Mouse (Mus musculus): Measurements from ENCODE around the gene Dqx1.
A peak's percentile ranks its signal among the peaks of the same experiment; 100 is the strongest.

Gene Dqx1

GRCm38 (mm10) chr6:83057790-83058189, at the start of gene Dqx1:
Gene Dqx1, plus strand, starts transcription at chr6:83057844.
- DNase-seq (ENCODE audit: low read depth), result no peak

GRCm38 (mm10) chr6:83008659-83009058, 49.0 kb upstream of the Dqx1 start:
- DNase-seq (ENCODE audit: low read depth), result no peak

- DNase-seq (ENCODE audit: low read depth), result no peak
These were observed 47.6 kb upstream of the Dqx1 start for GRCm38 (mm10) chr6:83010010-83010409.

GRCm38 (mm10) chr6:83011255-83011654, 46.4 kb upstream of the Dqx1 start:
- no peak for DNase-seq (ENCODE audit: low read depth)

GRCm38 (mm10) chr6:83011756-83012155, 45.9 kb upstream of the Dqx1 start:
- no peak for DNase-seq (ENCODE audit: low read depth)

- peak; percentile 41 for DNase-seq (ENCODE audit: low read depth)
These were observed 44.2 kb upstream of the Dqx1 start for GRCm38 (mm10) chr6:83013444-83013843.

- DNase-seq (ENCODE audit: low read depth), result peak; percentile 75
These were observed 42.9 kb upstream of the Dqx1 start for GRCm38 (mm10) chr6:83014482-83015466.

- DNase-seq (ENCODE audit: low read depth), result peak; percentile 35
These were observed 41.9 kb upstream of the Dqx1 start for GRCm38 (mm10) chr6:83015749-83016148.

- DNase-seq (ENCODE audit: low read depth), result peak; percentile 77
These were observed 40.5 kb upstream of the Dqx1 start for GRCm38 (mm10) chr6:83017190-83017589.

GRCm38 (mm10) chr6:83019044-83019443, 38.6 kb upstream of the Dqx1 start:
- DNase-seq (ENCODE audit: low read depth), result no peak

GRCm38 (mm10) chr6:83020121-83020520, 37.5 kb upstream of the Dqx1 start:
- no peak for DNase-seq (ENCODE audit: low read depth)

GRCm38 (mm10) chr6:83020836-83021593, 36.6 kb upstream of the Dqx1 start:
- DNase-seq (ENCODE audit: low read depth), result peak; percentile 51

- DNase-seq (ENCODE audit: low read depth), result no peak
These were observed 34.6 kb upstream of the Dqx1 start for GRCm38 (mm10) chr6:83023008-83023407.

GRCm38 (mm10) chr6:83023786-83024185, 33.9 kb upstream of the Dqx1 start:
- peak; percentile 69 for DNase-seq (ENCODE audit: low read depth)

GRCm38 (mm10) chr6:83024421-83024820, 33.2 kb upstream of the Dqx1 start:
- peak; percentile 56 for DNase-seq (ENCODE audit: low read depth)

GRCm38 (mm10) chr6:83025221-83025620, 32.4 kb upstream of the Dqx1 start:
- peak; percentile 75 for DNase-seq (ENCODE audit: low read depth)

- no peak for DNase-seq (ENCODE audit: low read depth)
These were observed 30.4 kb upstream of the Dqx1 start for GRCm38 (mm10) chr6:83027293-83027692.

- DNase-seq (ENCODE audit: low read depth), result peak; percentile 81
These were observed 29.9 kb upstream of the Dqx1 start for GRCm38 (mm10) chr6:83027706-83028105.

GRCm38 (mm10) chr6:83029777-83030176, 27.9 kb upstream of the Dqx1 start:
- DNase-seq (ENCODE audit: low read depth), result no peak

GRCm38 (mm10) chr6:83031111-83031510, 26.5 kb upstream of the Dqx1 start:
- DNase-seq (ENCODE audit: low read depth), result no peak

- DNase-seq (ENCODE audit: low read depth), result no peak
These were observed 25.6 kb upstream of the Dqx1 start for GRCm38 (mm10) chr6:83031921-83032590.

GRCm38 (mm10) chr6:83032769-83033191, 24.9 kb upstream of the Dqx1 start:
- peak; percentile 65 for DNase-seq (ENCODE audit: low read depth)
